Mouse (Mus musculus) small intestine, adult 2 months (tissue): Measurements from ENCODE around the gene Gpr183.

Source experiments
- CTCF ChIP-seq: fragments of 200-500 bp; IDR thresholded peaks from 2 replicates; pipeline ENCODE4 v1.5.1; 2012; ENCODE audit warnings: low read depth, mild to moderate bottlenecking, control low read depth, inconsistent platforms, low read length, moderate library complexity, mixed read lengths; ENCODE audit not compliant: insufficient replicate concordance, insufficient read length; ENCODE audit errors: extremely low read depth
- POLR2A ChIP-seq: fragments of 200-500 bp; IDR thresholded peaks from 2 replicates; pipeline ENCODE4 v1.6.1; 2012; ENCODE audit warnings: low read depth, mild to moderate bottlenecking, control low read depth, inconsistent platforms, low read length, moderate library complexity

- no peak for TF ChIP-seq POLR2A
- no peak for TF ChIP-seq CTCF
Observed at GRCm38 (mm10) chr14:121946131-121946530, 18.9 kb downstream of the Gpr183 start.
